Mouse (Mus musculus) stomach, postnatal 0 days (tissue): ENCODE measurements around the gene Aebp1.

ENCODE experiments used
- CTCF ChIP-seq: IDR thresholded peaks from 2 replicates; pipeline ENCODE4 v1.5.1; 2016; ENCODE audit warnings: antibody characterized with exemption, low read depth, mild to moderate bottlenecking, moderate library complexity
- EP300 ChIP-seq: optimal IDR thresholded peaks from 2 replicates; pipeline ENCODE3; 2016; ENCODE audit warnings: antibody characterized with exemption

DNA sequence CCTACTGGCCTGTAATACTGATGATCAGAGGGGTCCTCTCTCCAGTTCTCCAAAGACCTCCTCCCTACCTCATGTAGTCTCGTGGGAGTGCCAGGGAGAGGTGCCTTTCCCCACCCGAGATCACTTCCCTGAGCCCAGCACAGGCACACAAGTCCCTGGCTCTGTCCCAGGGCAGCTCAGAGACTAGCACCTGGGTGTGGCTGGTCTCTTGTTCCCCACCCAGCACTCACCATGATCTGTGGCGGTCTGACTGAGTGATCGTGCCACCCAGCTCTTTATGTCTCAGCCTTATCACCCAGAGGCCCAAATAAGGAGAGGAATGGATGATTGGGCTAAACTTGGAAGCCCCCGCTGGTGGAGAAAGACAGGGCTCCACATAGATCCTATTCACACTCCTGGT is 36.8 kb downstream of the Aebp1 start, which contains the start of gene Myl7:
- TF ChIP-seq CTCF (no peak), EP300 (no peak)
